Mouse (Mus musculus): ENCODE results near the gene Nup205. TPM values are rescaled to one million over a fixed set of nuclear protein-coding genes. Genes with fewer than 3 reads are reported as not detected.

The Nup205 gene
- total and polyA plus RNA-seq, 3 experiments: 8.2 to 99.2 (median 93.8) TPM

- peaks cover 31% of the 10 kb centered on the region for H3K36me3 ChIP-seq (replicated peaks)
- H3K4me1 ChIP-seq (ENCODE audit: insufficient read depth, low read depth, low read length): peaks cover 35% of the 10 kb centered on the region
- no peak for ATAC-seq (ENCODE audit: extremely low read depth, insufficient number of reproducible peaks, low FRiP score, poor library complexity, severe bottlenecking)
- no peak overlapping the region for H3K4me3 ChIP-seq (ENCODE audit: low read depth, low read length)
- TF ChIP-seq CTCF (IDR thresholded peaks at IDR 0.05; ENCODE audit: low read depth, low read length) (no peak), TAL1 (conservative IDR thresholded peaks at IDR 0.05; ENCODE audit: low read depth, low read length) (no peak), POLR2AphosphoS5 (IDR thresholded peaks at IDR 0.05; ENCODE audit: insufficient replicate concordance, low read depth, low read length) (no peak), GATA1 (IDR thresholded peaks at IDR 0.05; ENCODE audit: borderline replicate concordance, low read length) (no peak), GATA2 (IDR thresholded peaks at IDR 0.05; ENCODE audit: borderline replicate concordance, low read depth, low read length) (no peak)
- no peak for DNase-seq (ENCODE audit: low spot score)
- no peaks in the 10 kb centered on the region for H3K9me3 ChIP-seq (replicated peaks)
- H3K27me3 ChIP-seq (ENCODE audit: insufficient read depth, low read length): no peaks in the 10 kb centered on the region
Measured at GRCm38 (mm10) chr6:35260531-35260930, 83.3 kb downstream of the Nup205 start.

GRCm38 (mm10) chr6:35265580-35266278 is 88.5 kb downstream of the Nup205 start:
- Histone ChIP-seq H3K36me3 (replicated peaks) (peaks cover 21% of the 10 kb centered on the region), H3K4me3 (ENCODE audit: low read depth, low read length) (no peak overlapping the region), H3K9me3 (replicated peaks) (no peaks in the 10 kb centered on the region), H3K4me1 (ENCODE audit: insufficient read depth, low read depth, low read length) (peaks cover 3% of the 10 kb centered on the region; the same call in 1 of the 2 replicates), H3K27me3 (ENCODE audit: insufficient read depth, low read length) (peaks cover 18% of the 10 kb centered on the region)
- TF ChIP-seq GATA2 (IDR thresholded peaks at IDR 0.05; ENCODE audit: borderline replicate concordance, low read depth, low read length): no peak
- TF ChIP-seq POLR2AphosphoS5 (IDR thresholded peaks at IDR 0.05; ENCODE audit: insufficient replicate concordance, low read depth, low read length): no peak
- TF ChIP-seq GATA1 (IDR thresholded peaks at IDR 0.05; ENCODE audit: borderline replicate concordance, low read length): no peak
- TF ChIP-seq CTCF (IDR thresholded peaks at IDR 0.05; ENCODE audit: low read depth, low read length): no peak
- no peak for TF ChIP-seq TAL1 (conservative IDR thresholded peaks at IDR 0.05; ENCODE audit: low read depth, low read length)
- no peak for DNase-seq (ENCODE audit: low spot score)
- ATAC-seq (ENCODE audit: extremely low read depth, insufficient number of reproducible peaks, low FRiP score, poor library complexity, severe bottlenecking): no peak

- Histone ChIP-seq H3K4me3 (ENCODE audit: low read depth, low read length) (no peak overlapping the region), H3K27me3 (ENCODE audit: insufficient read depth, low read length) (peaks cover 33% of the 10 kb centered on the region)
Measured at GRCm38 (mm10) chr6:35268711-35269110, 91.5 kb downstream of the Nup205 start.

GRCm38 (mm10) chr6:35269643-35270042 is 92.4 kb downstream of the Nup205 start:
- no peak for ATAC-seq (ENCODE audit: extremely low read depth, insufficient number of reproducible peaks, low FRiP score, poor library complexity, severe bottlenecking)
- no peak for DNase-seq (ENCODE audit: low spot score)
- H3K36me3 ChIP-seq (replicated peaks): no peaks in the 10 kb centered on the region

More at GRCm38 (mm10) chr6:35268711-35269110, 91.5 kb downstream of the Nup205 start:
- Histone ChIP-seq H3K4me1 (ENCODE audit: insufficient read depth, low read depth, low read length) (peaks cover 2% of the 10 kb centered on the region; the same call in 1 of the 2 replicates), H3K9me3 (replicated peaks) (no peaks in the 10 kb centered on the region), H3K36me3 (replicated peaks) (no peaks in the 10 kb centered on the region)
- TF ChIP-seq POLR2AphosphoS5 (IDR thresholded peaks at IDR 0.05; ENCODE audit: insufficient replicate concordance, low read depth, low read length): no peak
- no peak for TF ChIP-seq CTCF (IDR thresholded peaks at IDR 0.05; ENCODE audit: low read depth, low read length)
- TF ChIP-seq GATA1 (IDR thresholded peaks at IDR 0.05; ENCODE audit: borderline replicate concordance, low read length): no peak
- no peak for TF ChIP-seq GATA2 (IDR thresholded peaks at IDR 0.05; ENCODE audit: borderline replicate concordance, low read depth, low read length)
- no peak for TF ChIP-seq TAL1 (conservative IDR thresholded peaks at IDR 0.05; ENCODE audit: low read depth, low read length)
- ATAC-seq (ENCODE audit: extremely low read depth, insufficient number of reproducible peaks, low FRiP score, poor library complexity, severe bottlenecking) (no peak), DNase-seq (ENCODE audit: low spot score) (no peak)

GRCm38 (mm10) chr6:35271094-35271855 is 94.1 kb downstream of the Nup205 start:
- Histone ChIP-seq H3K4me1 (ENCODE audit: insufficient read depth, low read depth, low read length) (0 out of 2 replicates have a peak, but pooled peaks cover 2% of the 10 kb centered on the region), H3K9me3 (replicated peaks) (no peaks in the 10 kb centered on the region), H3K4me3 (ENCODE audit: low read depth, low read length) (no peak overlapping the region), H3K27me3 (ENCODE audit: insufficient read depth, low read length) (peaks cover 52% of the 10 kb centered on the region), H3K36me3 (replicated peaks) (no peaks in the 10 kb centered on the region)
- ATAC-seq (ENCODE audit: extremely low read depth, insufficient number of reproducible peaks, low FRiP score, poor library complexity, severe bottlenecking): no peak
- no peak for TF ChIP-seq GATA2 (IDR thresholded peaks at IDR 0.05; ENCODE audit: borderline replicate concordance, low read depth, low read length)
- TF ChIP-seq GATA1 (IDR thresholded peaks at IDR 0.05; ENCODE audit: borderline replicate concordance, low read length): no peak
- no peak for TF ChIP-seq POLR2AphosphoS5 (IDR thresholded peaks at IDR 0.05; ENCODE audit: insufficient replicate concordance, low read depth, low read length)
- TF ChIP-seq TAL1 (conservative IDR thresholded peaks at IDR 0.05; ENCODE audit: low read depth, low read length): no peak
- no peak for TF ChIP-seq CTCF (IDR thresholded peaks at IDR 0.05; ENCODE audit: low read depth, low read length)
- DNase-seq (ENCODE audit: low spot score): no peak

More at GRCm38 (mm10) chr6:35269643-35270042, 92.4 kb downstream of the Nup205 start:
- TF ChIP-seq TAL1 (conservative IDR thresholded peaks at IDR 0.05; ENCODE audit: low read depth, low read length) (no peak), GATA1 (IDR thresholded peaks at IDR 0.05; ENCODE audit: borderline replicate concordance, low read length) (no peak), CTCF (IDR thresholded peaks at IDR 0.05; ENCODE audit: low read depth, low read length) (no peak), GATA2 (IDR thresholded peaks at IDR 0.05; ENCODE audit: borderline replicate concordance, low read depth, low read length) (no peak)
- peaks cover 41% of the 10 kb centered on the region for H3K27me3 ChIP-seq (ENCODE audit: insufficient read depth, low read length)
- H3K4me1 ChIP-seq (ENCODE audit: insufficient read depth, low read depth, low read length): 0 out of 2 replicates have a peak, but pooled peaks cover 2% of the 10 kb centered on the region
- H3K4me3 ChIP-seq (ENCODE audit: low read depth, low read length): no peak overlapping the region
- no peaks in the 10 kb centered on the region for H3K9me3 ChIP-seq (replicated peaks)
